Mouse (Mus musculus) brain, embryonic 14.5 days (tissue): Measurements from ENCODE around the gene Ms4a15. TPM values are rescaled to one million over a fixed set of nuclear protein-coding genes. Genes with fewer than 3 reads are reported as not detected.

Experiments
- DNase-seq: peaks from one replicate; pipeline ENCODE4 v3.0.0-alpha.2; 2011; ENCODE audit warnings: low read depth
- CTCF ChIP-seq: fragments of 200-500 bp; IDR thresholded peaks from 2 replicates; pipeline ENCODE4 v1.5.1; 2012; ENCODE audit warnings: inconsistent platforms, mild to moderate bottlenecking, moderate library complexity, borderline replicate concordance; ENCODE audit not compliant: insufficient read depth, insufficient read length; ENCODE audit errors: extremely low read depth
- POLR2A ChIP-seq: fragments of 200-500 bp; IDR thresholded peaks from 2 replicates; pipeline ENCODE4 v1.6.1; 2012; ENCODE audit warnings: mild to moderate bottlenecking, inconsistent platforms, borderline replicate concordance; ENCODE audit not compliant: poor library complexity, insufficient read depth, insufficient read length, severe bottlenecking; ENCODE audit errors: extremely low read depth
- polyA plus RNA-seq: library from polyadenylated mRNA; depleted of rRNA; stranded (reverse); fragments of >200 nt; gene quantifications from 2 replicates; pipeline ENCODE4 v1.2.3, GENCODE M21; 2012; rRNA removed

The Ms4a15 gene
- not detected in 2 replicates for polyA plus RNA-seq

- no peak for TF ChIP-seq CTCF
- TF ChIP-seq POLR2A: no peak
- DNase-seq: no peak
Observed at GRCm38 (mm10) chr19:10993150-10993549, at the start of gene Ms4a15. Gene Ms4a15 (minus strand): TSS chr19:10993250.

- TF ChIP-seq POLR2A (no peak), CTCF (no peak)
- no peak for DNase-seq
Observed at GRCm38 (mm10) chr19:11037570-11037969, 44.5 kb upstream of the Ms4a15 start.

- no peak for TF ChIP-seq CTCF
- no peak for TF ChIP-seq POLR2A
- DNase-seq: no peak
Observed at GRCm38 (mm10) chr19:11022382-11022781, 29.3 kb upstream of the Ms4a15 start.

- no peak for DNase-seq
- no peak for TF ChIP-seq POLR2A
- TF ChIP-seq CTCF: no peak
Observed at GRCm38 (mm10) chr19:11017891-11018290, 24.8 kb upstream of the Ms4a15 start, which contains the start of gene Ms4a18. Gene Ms4a18 (minus strand): TSS chr19:11018031.

GRCm38 (mm10) chr19:11017251-11017650 is 24.2 kb upstream of the Ms4a15 start:
- TF ChIP-seq POLR2A (no peak), CTCF (no peak)
- DNase-seq: peak; percentile 1

- TF ChIP-seq CTCF: no peak
- no peak for TF ChIP-seq POLR2A
- no peak for DNase-seq
Observed at GRCm38 (mm10) chr19:11015998-11016397, 22.9 kb upstream of the Ms4a15 start.

- no peak for TF ChIP-seq CTCF
- TF ChIP-seq POLR2A: no peak
- DNase-seq: no peak
Observed at GRCm38 (mm10) chr19:11015468-11015867, 22.4 kb upstream of the Ms4a15 start.

GRCm38 (mm10) chr19:10991911-10992310 is 1.1 kb downstream of the Ms4a15 start:
- TF ChIP-seq CTCF (no peak), POLR2A (no peak)
- DNase-seq: no peak

GRCm38 (mm10) chr19:10990751-10991150 is 2.3 kb downstream of the Ms4a15 start:
- DNase-seq: no peak
- TF ChIP-seq POLR2A: no peak
- TF ChIP-seq CTCF: no peak

GRCm38 (mm10) chr19:10988563-10988962 is 4.5 kb downstream of the Ms4a15 start:
- DNase-seq: no peak
- TF ChIP-seq POLR2A (no peak), CTCF (no peak)

- no peak for DNase-seq
- TF ChIP-seq POLR2A (no peak), CTCF (no peak)
Observed at GRCm38 (mm10) chr19:10985889-10986288, 7.2 kb downstream of the Ms4a15 start.

- TF ChIP-seq POLR2A (no peak), CTCF (no peak)
- no peak for DNase-seq
Observed at GRCm38 (mm10) chr19:10984551-10984950, 8.5 kb downstream of the Ms4a15 start.
